Mouse (Mus musculus): ENCODE results near the gene Dhx16. TPM values are rescaled to one million over a fixed set of nuclear protein-coding genes. Genes with fewer than 3 reads are reported as not detected.

The Dhx16 gene
- total and polyA plus RNA-seq, 3 experiments, result 79.2 to 101 TPM; not detected in 1

GRCm38 (mm10) chr17:35900636-35901035 lies 21.0 kb downstream of the Dhx16 start:
- Histone ChIP-seq H3K36me3 (ENCODE audit: control insufficient read depth in 1 of 2, insufficient read depth in 2 of 2, low read length in 2 of 2) (peaks cover 0 to 34% of the 10 kb centered on the region in 2 experiments; a peak in 2 of 4 replicates), H3K4me3 (ENCODE audit: control insufficient read depth in 1 of 2, insufficient read depth in 1 of 2, low read depth in 2 of 2, low read length in 2 of 2) (no peak overlapping the region), H3K27me3 (ENCODE audit: control insufficient read depth in 1 of 2, insufficient read depth in 2 of 2, low read length in 2 of 2) (no peaks in the 10 kb centered on the region), H3K9ac (ENCODE audit: control insufficient read depth, low read depth, low read length, poor library complexity, severe bottlenecking) (0 out of 2 replicates have a peak overlapping the region, but pooled peaks have one; percentile 32), H3K79me2 (ENCODE audit: control insufficient read depth, insufficient read depth, low read length, poor library complexity) (peaks cover 17% of the 10 kb centered on the region), H3K4me1 (ENCODE audit: control insufficient read depth in 1 of 2, insufficient read depth in 2 of 2, low read length in 2 of 2) (peaks cover 4 to 40% of the 10 kb centered on the region in 2 experiments; a peak in 3 of 4 replicates), H3K27ac (ENCODE audit: control insufficient read depth, low read depth, low read length) (peak overlapping the region; percentile 81), H3K9me3 (replicated peaks; ENCODE audit: insufficient read depth, low read length) (no peaks in the 10 kb centered on the region)
- TF ChIP-seq MAX (IDR thresholded peaks at IDR 0.05; ENCODE audit: low read length) (no peak), MXI1 (IDR thresholded peaks at IDR 0.05; ENCODE audit: low read depth, low read length) (no peak), TCF12 (IDR thresholded peaks at IDR 0.05; ENCODE audit: low read depth, low read length) (peak; percentile 47; the same call in 1 of the 2 replicates), KAT2A (conservative IDR thresholded peaks at IDR 0.05; ENCODE audit: low read depth, low read length) (no peak), ZMIZ1 (IDR thresholded peaks at IDR 0.05; ENCODE audit: low read depth, low read length) (no peak), MEF2A (IDR thresholded peaks at IDR 0.05; ENCODE audit: extremely low read depth, insufficient replicate concordance, low read depth, low read length, poor library complexity, severe bottlenecking) (no peak), ELF1 (IDR thresholded peaks at IDR 0.05; ENCODE audit: low read depth, low read length) (no peak), POLR2AphosphoS2 (IDR thresholded peaks at IDR 0.05; ENCODE audit: low read length) (no peak), CHD1 (IDR thresholded peaks at IDR 0.05; ENCODE audit: low read depth, low read length) (no peak), SMC3 (IDR thresholded peaks at IDR 0.05; ENCODE audit: low read depth, low read length) (no peak), MAZ (IDR thresholded peaks at IDR 0.05; ENCODE audit: low read depth, low read length) (no peak), USF2 (IDR thresholded peaks at IDR 0.05; ENCODE audit: borderline replicate concordance in 1 of 2, insufficient read depth in 1 of 2, low read depth in 1 of 2, low read length in 2 of 2) (no peak), HCFC1 (IDR thresholded peaks at IDR 0.05; ENCODE audit: low read depth, low read length) (no peak), CHD2 (IDR thresholded peaks at IDR 0.05; ENCODE audit: low read length) (no peak), RCOR1 (IDR thresholded peaks at IDR 0.05; ENCODE audit: low read depth, low read length) (no peak), GATA1 (IDR thresholded peaks at IDR 0.05; ENCODE audit: low read depth, low read length) (peak; percentile 64), RAD21 (IDR thresholded peaks at IDR 0.05; ENCODE audit: low read depth, low read length) (no peak), MYC (IDR thresholded peaks at IDR 0.05; ENCODE audit: low read depth, low read length) (no peak), ZNF384 (IDR thresholded peaks at IDR 0.05; ENCODE audit: low read depth, low read length) (no peak), TBP (IDR thresholded peaks at IDR 0.05; ENCODE audit: low read depth, low read length) (peak; percentile 49; the same call in 1 of the 2 replicates), CTCF (IDR thresholded peaks at IDR 0.05 in 2 of 3, conservative IDR thresholded peaks at IDR 0.05 in 1 of 3; ENCODE audit: control insufficient read depth in 1 of 3, insufficient read depth in 1 of 3, low read depth in 2 of 3, low read length in 3 of 3, poor library complexity in 1 of 3, severe bottlenecking in 1 of 3) (no peak), SIN3A (IDR thresholded peaks at IDR 0.05; ENCODE audit: low read length) (no peak; the same call in 1 of the 2 replicates), NELFE (IDR thresholded peaks at IDR 0.05; ENCODE audit: low read depth, low read length) (no peak), JUND (IDR thresholded peaks at IDR 0.05; ENCODE audit: low read depth, low read length) (no peak), MYB (IDR thresholded peaks at IDR 0.05; ENCODE audit: low read depth, low read length) (no peak), GABPA (IDR thresholded peaks at IDR 0.05; ENCODE audit: low read depth, low read length) (no peak), USF1 (IDR thresholded peaks at IDR 0.05; ENCODE audit: low read depth, low read length) (no peak), POLR2AphosphoS5 (IDR thresholded peaks at IDR 0.05; ENCODE audit: borderline replicate concordance, low read depth, low read length) (no peak), E2F4 (IDR thresholded peaks at IDR 0.05; ENCODE audit: borderline replicate concordance, low read depth, low read length) (no peak), EP300 (IDR thresholded peaks at IDR 0.05; ENCODE audit: low read depth in 1 of 2, low read length in 2 of 2) (peak; percentile 48 to 68; a peak in 3 of 4 replicates), BHLHE40 (IDR thresholded peaks at IDR 0.05; ENCODE audit: borderline replicate concordance, low read depth, low read length) (no peak), MAFK (IDR thresholded peaks at IDR 0.05; ENCODE audit: borderline replicate concordance, low read depth, low read length) (no peak), NRF1 (IDR thresholded peaks at IDR 0.05; ENCODE audit: insufficient read depth, low read depth, low read length, poor library complexity, severe bottlenecking) (no peak), ETS1 (IDR thresholded peaks at IDR 0.05; ENCODE audit: low read depth, low read length) (peak; percentile 18; the same call in 1 of the 2 replicates), ZC3H11A (IDR thresholded peaks at IDR 0.05; ENCODE audit: low read depth, low read length) (no peak)
- peak; percentile 86 for DNase-seq (ENCODE audit: low read depth, low spot score)
